Mouse (Mus musculus): Measurements from ENCODE around the gene Hrk. TPM values are rescaled to one million over a fixed set of nuclear protein-coding genes. Genes with fewer than 3 reads are reported as not detected.

Gene Hrk
- polyA plus RNA-seq, 1 experiment: not detected

- WGBS: 21% methylated on average over 9 of the region's 9 CpGs
- no peak for DNase-seq (ENCODE audit: low read depth, low spot score)
Observed at GRCm38 (mm10) chr5:118155565-118155947, 8.9 kb upstream of the Hrk start.

GRCm38 (mm10) chr5:118156976-118157375 is 7.5 kb upstream of the Hrk start:
- WGBS: 11% methylated on average over 4 of the region's 4 CpGs
- DNase-seq (ENCODE audit: low read depth, low spot score): no peak

- 12% methylated on average over 4 of the region's 4 CpGs for WGBS
- DNase-seq (ENCODE audit: low read depth, low spot score): no peak
Observed at GRCm38 (mm10) chr5:118160691-118161090, 3.8 kb upstream of the Hrk start.

- no peak for DNase-seq (ENCODE audit: low read depth, low spot score)
Observed at GRCm38 (mm10) chr5:118165462-118165861, 1.0 kb downstream of the Hrk start.

GRCm38 (mm10) chr5:118167561-118167995 is 3.1 kb downstream of the Hrk start:
- whole genome bisulfite sequencing: 74% methylated on average over 8 of the region's 8 CpGs
- no peak for DNase-seq (ENCODE audit: low read depth, low spot score)

- WGBS: 5% methylated on average over 109 of the region's 117 CpGs
- DNase-seq (ENCODE audit: low read depth, low spot score): no peak
Observed at GRCm38 (mm10) chr5:118169222-118170221, 5.1 kb downstream of the Hrk start.

- 2% methylated on average over 25 of the region's 25 CpGs for WGBS
- no peak for DNase-seq (ENCODE audit: low read depth, low spot score)
Observed at GRCm38 (mm10) chr5:118170888-118171529, 6.6 kb downstream of the Hrk start.

GRCm38 (mm10) chr5:118171665-118172064 is 7.2 kb downstream of the Hrk start:
- 1% methylated on average over 36 of the region's 36 CpGs for WGBS

GRCm38 (mm10) chr5:118172078-118172723 is 7.8 kb downstream of the Hrk start:
- no peak for DNase-seq (ENCODE audit: low read depth, low spot score)

More at GRCm38 (mm10) chr5:118171665-118172064, 7.2 kb downstream of the Hrk start:
- DNase-seq (ENCODE audit: low read depth, low spot score): no peak

GRCm38 (mm10) chr5:118174310-118175009 is 10.0 kb downstream of the Hrk start:
- no peak for DNase-seq (ENCODE audit: low read depth, low spot score)
- WGBS: 3% methylated on average over 21 of the region's 22 CpGs

More at GRCm38 (mm10) chr5:118172078-118172723, 7.8 kb downstream of the Hrk start:
- WGBS: under 1% methylated on average over 27 of the region's 27 CpGs

GRCm38 (mm10) chr5:118175137-118175536 is 10.7 kb downstream of the Hrk start:
- WGBS: 21% methylated on average over 2 of the region's 2 CpGs
- no peak for DNase-seq (ENCODE audit: low read depth, low spot score)

GRCm38 (mm10) chr5:118177640-118178039 is 13.2 kb downstream of the Hrk start:
- WGBS: 62% methylated on average over 7 of the region's 7 CpGs
- DNase-seq (ENCODE audit: low read depth, low spot score): no peak

GRCm38 (mm10) chr5:118186903-118187633 is 22.6 kb downstream of the Hrk start:
- 77% methylated on average over 9 of the region's 9 CpGs for WGBS

GRCm38 (mm10) chr5:118188356-118188755 is 23.9 kb downstream of the Hrk start:
- 66% methylated on average over 6 of the region's 6 CpGs for WGBS
- no peak for DNase-seq (ENCODE audit: low read depth, low spot score)

More at GRCm38 (mm10) chr5:118186903-118187633, 22.6 kb downstream of the Hrk start:
- no peak for DNase-seq (ENCODE audit: low read depth, low spot score)

- DNase-seq (ENCODE audit: low read depth, low spot score): no peak
- WGBS: 67% methylated on average over 9 of the region's 9 CpGs
Observed at GRCm38 (mm10) chr5:118190491-118190890, 26.0 kb downstream of the Hrk start.

GRCm38 (mm10) chr5:118192221-118192620 is 27.8 kb downstream of the Hrk start:
- 27% methylated on average over 18 of the region's 18 CpGs for WGBS
- DNase-seq (ENCODE audit: low read depth, low spot score): no peak

GRCm38 (mm10) chr5:118197421-118197820 is 33.0 kb downstream of the Hrk start:
- 65% methylated on average over 13 of the region's 13 CpGs for WGBS
- DNase-seq (ENCODE audit: low read depth, low spot score): no peak

GRCm38 (mm10) chr5:118199670-118200069 is 35.2 kb downstream of the Hrk start:
- WGBS: 84% methylated on average over 5 of the region's 5 CpGs
- no peak for DNase-seq (ENCODE audit: low read depth, low spot score)

Measured in large intestine, adult 2 months (tissue).